ENCODE assay signal across 28 mouse cellular contexts in the genomic region with DNA sequence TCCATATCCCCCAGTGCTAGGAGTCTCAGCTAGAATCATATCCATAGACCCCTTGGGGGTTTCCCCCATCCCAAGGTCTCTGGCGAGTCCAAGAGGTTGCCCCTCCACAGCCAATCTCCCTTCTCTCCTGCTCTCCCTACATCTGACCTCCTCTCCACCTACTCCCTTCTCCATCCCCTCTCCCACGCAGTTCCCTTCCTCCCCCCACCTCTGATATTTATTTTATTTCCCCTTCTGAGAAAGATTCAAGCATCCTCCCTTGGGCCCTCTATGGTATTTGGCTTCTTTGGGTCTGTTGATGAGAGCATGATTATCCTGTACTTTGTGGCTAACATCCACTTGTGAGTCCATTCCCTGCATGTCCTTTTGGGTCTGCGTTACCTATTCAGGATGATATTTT.
"Had no signal": no experiment of that assay in that cellular context is flagged by ENCODE, and none has a peak within 500 bp of the region (broad histone marks: within the 10 kb centered on the region; RNA-seq: fewer than 3 reads in every experiment).

No protein-coding gene starts in this region.

- H3K9me3 ChIP-seq: limb, embryonic 10.5 days; limb, embryonic 12.5 days; limb, embryonic 13.5 days; limb, embryonic 15.5 days; liver, embryonic 12.5 days; liver, embryonic 13.5 days; liver, embryonic 15.5 days; lung, embryonic 15.5 days; megakaryocyte, embryonic 14.5 days; midbrain, embryonic 10.5 days; midbrain, embryonic 12.5 days; midbrain, embryonic 13.5 days; midbrain, embryonic 15.5 days; neural tube, embryonic 12.5 days had no signal

- H3K4me3 ChIP-seq: limb, embryonic 10.5 days; limb, embryonic 12.5 days; limb, embryonic 13.5 days; limb, embryonic 15.5 days; liver, embryonic 12.5 days; liver, embryonic 13.5 days; liver, embryonic 15.5 days; lung, embryonic 15.5 days; megakaryocyte, embryonic 14.5 days; midbrain, embryonic 10.5 days; midbrain, embryonic 12.5 days; midbrain, embryonic 13.5 days; midbrain, embryonic 15.5 days; myocyte; neural tube, embryonic 12.5 days had no signal

- H3K27ac ChIP-seq: limb, embryonic 10.5 days; limb, embryonic 12.5 days; limb, embryonic 13.5 days; limb, embryonic 15.5 days; liver, embryonic 12.5 days; liver, embryonic 13.5 days; liver, embryonic 14.5 days; liver, embryonic 15.5 days; lung, embryonic 15.5 days; macrophage; midbrain, embryonic 10.5 days; midbrain, embryonic 12.5 days; midbrain, embryonic 13.5 days; midbrain, embryonic 15.5 days; neural tube, embryonic 12.5 days had no signal

- H3K9ac ChIP-seq: limb, embryonic 12.5 days; limb, embryonic 13.5 days; limb, embryonic 15.5 days; liver, embryonic 12.5 days; liver, embryonic 13.5 days; liver, embryonic 14.5 days; liver, embryonic 15.5 days; liver, postnatal 0 days; lung, embryonic 14.5 days; lung, embryonic 15.5 days; midbrain, embryonic 12.5 days; midbrain, embryonic 13.5 days; midbrain, embryonic 15.5 days; neural tube, embryonic 12.5 days had no signal

- H3K27me3 ChIP-seq: limb, embryonic 12.5 days; limb, embryonic 13.5 days; limb, embryonic 15.5 days; liver, embryonic 13.5 days; liver, embryonic 15.5 days; lung, embryonic 15.5 days; midbrain, embryonic 12.5 days; midbrain, embryonic 13.5 days; midbrain, embryonic 15.5 days; neural tube, embryonic 12.5 days had no signal

- DNase-seq: left cerebral cortex, postnatal 4 days; liver; liver, embryonic 13.5 days; liver, postnatal 0 days; lung, adult 18-20 months; lung, adult 2 months; lung, embryonic 14.5 days; lung, postnatal 10 days; lung, postnatal 14 days; lung, postnatal 36 days; lung, postnatal 4 days; midbrain, embryonic 14.5 days had no signal
